Mouse (Mus musculus) stomach, postnatal 0 days (tissue): Measurements from ENCODE around the gene Eva1a.

Source experiments
- CTCF ChIP-seq: IDR thresholded peaks from 2 replicates; pipeline ENCODE4 v1.5.1; 2016; ENCODE audit warnings: antibody characterized with exemption, low read depth, mild to moderate bottlenecking, moderate library complexity
- EP300 ChIP-seq: optimal IDR thresholded peaks from 2 replicates; pipeline ENCODE3; 2016; ENCODE audit warnings: antibody characterized with exemption

DNA sequence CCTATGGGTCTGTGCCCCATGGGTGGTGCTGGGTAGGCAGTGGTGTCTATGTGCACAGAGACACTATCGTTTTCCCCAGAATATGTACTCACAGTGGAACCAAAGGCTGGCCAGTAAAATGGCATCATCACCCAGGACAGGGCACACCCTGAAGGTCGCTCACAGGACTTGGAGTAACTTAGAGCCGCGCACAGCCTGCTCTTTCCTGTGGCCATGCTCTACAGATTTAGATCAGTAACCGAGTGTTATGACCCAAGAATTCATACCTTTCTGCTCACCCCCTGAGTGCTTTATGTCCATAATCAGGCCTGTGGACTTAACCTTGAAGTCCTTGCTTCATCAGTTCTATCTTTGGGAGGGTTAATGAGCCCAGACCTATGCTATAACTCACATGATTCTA, 77.0 kb downstream of the Eva1a start:
- TF ChIP-seq CTCF (no peak), EP300 (no peak)
